Mouse (Mus musculus): ENCODE results near the gene Suclg2.

- no peak for TF ChIP-seq CTCF (conservative IDR thresholded peaks at IDR 0.05; ENCODE audit: low read length)
- no peak for TF ChIP-seq POU5F1 (IDR thresholded peaks at IDR 0.05; ENCODE audit: borderline replicate concordance, low read length)
Measured at GRCm38 (mm10) chr6:95579792-95580191, 138.8 kb downstream of the Suclg2 start.

Measured in E14TG2a.4 (cell line).